Mouse (Mus musculus) liver, embryonic 13.5 days (tissue): ENCODE measurements around the gene Disp1. TPM values are rescaled to one million over a fixed set of nuclear protein-coding genes. Genes with fewer than 3 reads are reported as not detected.

Source experiments
- ATAC-seq: fragments of 200-750 bp; cut with Nextera tagmentation; 2 replicates; pipeline ENCODE4 v1.8.0; 2017; ENCODE audit warnings: low read depth, mild to moderate bottlenecking, moderate number of reproducible peaks, moderate library complexity
- DNase-seq: peaks from one replicate; pipeline ENCODE4 v3.0.0; 2022
- H3K27ac ChIP-seq: fragments of 300-500 bp; sonication (generic); 2 replicates; pipeline ENCODE4 v1.5.1; 2015; ENCODE audit warnings: moderate library complexity, mild to moderate bottlenecking, inconsistent platforms
- H3K27me3 ChIP-seq: fragments of 300-500 bp; sonication (generic); 2 replicates; pipeline ENCODE4 v1.6.1; 2015; ENCODE audit warnings: mild to moderate bottlenecking, inconsistent platforms
- H3K36me3 ChIP-seq: fragments of 300-500 bp; sonication (generic); 2 replicates; pipeline ENCODE4 v1.6.1; 2015; ENCODE audit warnings: mild to moderate bottlenecking, inconsistent platforms
- H3K4me1 ChIP-seq: fragments of 300-500 bp; sonication (generic); replicated peaks from 2 replicates; pipeline ENCODE4 v1.6.1; 2015; ENCODE audit warnings: inconsistent platforms
- H3K4me2 ChIP-seq: fragments of 300-500 bp; sonication (generic); 2 replicates; pipeline ENCODE4 v1.6.1; 2015; ENCODE audit warnings: inconsistent platforms, mild to moderate bottlenecking, moderate library complexity
- H3K4me3 ChIP-seq: fragments of 300-500 bp; sonication (generic); replicated peaks from 2 replicates; pipeline ENCODE4 v1.5.1; 2015; ENCODE audit warnings: mild to moderate bottlenecking, inconsistent platforms
- H3K9ac ChIP-seq: fragments of 300-500 bp; sonication (generic); 2 replicates; pipeline ENCODE4 v1.6.1; 2015; ENCODE audit warnings: mild to moderate bottlenecking, inconsistent platforms
- H3K9me3 ChIP-seq: fragments of 300-500 bp; sonication (generic); replicated peaks from 2 replicates; pipeline ENCODE4 v1.6.1; 2016; ENCODE audit warnings: inconsistent platforms
- whole genome bisulfite sequencing: fragments of 180-500 bp; shearing (Covaris S2); methylation state at CpG from one replicate; pipeline ENCODE4 v1.1.7; 2015; ENCODE audit not compliant: insufficient replicate concordance; 5-methylcytosine and 5-hydroxymethylcytosine counted together
- polyA plus RNA-seq: library from polyadenylated mRNA; unstranded; fragments of >200 nt; fragmentation: Nextera tagmentation; extraction: Ambion mirVana; gene quantifications from 2 replicates; pipeline ENCODE4 v1.2.1, GENCODE M21; 2015

Gene Disp1
- polyA plus RNA-seq, 1 experiment from 2014 or later: 2.4 TPM

DNA sequence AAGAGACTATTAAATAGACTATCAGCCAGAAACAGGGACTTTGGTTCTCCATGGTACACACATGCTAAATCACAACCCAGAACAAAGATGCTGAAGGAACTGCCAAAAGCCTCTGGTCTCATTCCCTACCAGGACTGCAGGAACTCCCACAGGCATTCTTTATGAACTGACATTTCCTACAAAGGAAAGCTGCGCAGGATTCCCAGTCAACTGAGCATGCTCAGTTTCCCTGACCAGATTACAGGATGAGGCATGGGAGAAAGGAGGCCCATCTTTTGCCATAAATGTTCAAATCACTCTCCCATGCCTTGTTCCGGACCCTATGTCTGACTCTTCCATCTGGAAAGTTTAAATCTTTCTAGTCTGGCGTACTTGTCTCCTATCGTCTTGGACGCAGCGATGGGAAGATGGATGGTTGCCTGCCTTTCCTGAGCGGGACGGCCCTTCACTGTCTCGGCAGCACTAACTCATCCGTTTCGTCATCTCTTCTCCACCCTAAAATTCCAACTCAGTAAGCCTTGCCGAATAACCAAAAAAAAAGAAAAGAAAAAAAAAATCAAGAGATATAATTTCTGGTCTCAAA lies 100.9 kb downstream of the Disp1 start:
- DNase-seq (no peak), ATAC-seq (no peak)
- Histone ChIP-seq H3K4me1 (0 out of 2 replicates have a peak, but pooled peaks cover 4% of the 10 kb centered on the region), H3K4me3 (no peak overlapping the region), H3K4me2 (no peak overlapping the region), H3K27me3 (no peaks in the 10 kb centered on the region), H3K27ac (no peak overlapping the region), H3K36me3 (no peaks in the 10 kb centered on the region), H3K9ac (no peak overlapping the region), H3K9me3 (no peaks in the 10 kb centered on the region)
- 83% methylated on average over 12 of the region's 12 CpGs for whole genome bisulfite sequencing

DNA sequence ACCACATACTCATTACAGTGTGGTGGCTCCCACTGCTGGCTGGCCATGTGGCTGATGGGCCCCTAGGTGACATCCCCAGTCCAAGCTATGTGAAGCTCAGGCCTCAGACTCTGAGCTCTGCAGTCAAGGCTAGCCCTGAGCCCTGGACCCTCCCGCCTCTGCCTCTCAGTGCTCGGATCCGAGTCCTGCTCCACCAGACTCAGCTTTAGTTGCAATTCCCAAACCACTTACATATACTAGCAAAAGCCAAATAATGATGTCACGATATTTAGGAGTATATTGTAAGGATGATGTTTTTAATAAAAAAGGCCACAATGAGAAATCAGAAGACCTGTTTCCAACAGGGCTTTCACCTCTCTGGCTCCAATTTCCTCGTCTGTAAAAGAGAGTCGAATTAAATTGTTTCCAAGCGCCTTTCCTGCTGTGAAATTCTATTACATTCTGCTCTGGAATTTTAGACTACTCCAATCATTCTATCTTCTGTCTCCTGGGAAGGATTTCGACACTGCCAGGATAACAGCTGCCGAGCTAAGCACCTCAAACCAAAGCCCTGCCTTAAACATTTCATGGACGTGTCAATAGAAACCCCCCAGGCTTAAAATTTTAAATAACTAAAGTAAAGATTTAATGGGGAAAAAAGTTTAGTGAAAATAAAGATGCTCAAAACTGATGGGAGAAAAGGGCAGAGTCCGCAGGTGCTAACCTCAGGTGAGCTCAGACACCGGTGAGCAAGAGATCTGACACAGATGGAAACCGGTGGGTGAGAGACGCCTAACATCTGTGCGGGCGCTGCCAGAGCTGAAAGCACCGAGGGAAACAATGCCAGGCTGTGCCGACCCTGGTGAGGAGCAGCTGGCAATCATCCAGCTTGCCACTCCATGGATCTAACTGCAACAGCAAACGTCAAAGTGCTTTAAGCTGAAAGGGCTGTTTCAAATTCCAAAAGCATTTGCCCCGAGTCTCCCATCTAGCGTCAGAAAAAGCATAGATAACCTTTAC lies 103.2 kb downstream of the Disp1 start:
- 75% methylated on average over 21 of the region's 21 CpGs for WGBS
- Histone ChIP-seq H3K9ac (no peak overlapping the region), H3K9me3 (no peaks in the 10 kb centered on the region), H3K36me3 (no peaks in the 10 kb centered on the region), H3K27me3 (no peaks in the 10 kb centered on the region), H3K4me2 (no peak overlapping the region), H3K4me1 (peaks cover 4% of the 10 kb centered on the region; the same call in 1 of the 2 replicates), H3K4me3 (no peak overlapping the region), H3K27ac (no peak overlapping the region)
- ATAC-seq (no peak), DNase-seq (no peak)

DNA sequence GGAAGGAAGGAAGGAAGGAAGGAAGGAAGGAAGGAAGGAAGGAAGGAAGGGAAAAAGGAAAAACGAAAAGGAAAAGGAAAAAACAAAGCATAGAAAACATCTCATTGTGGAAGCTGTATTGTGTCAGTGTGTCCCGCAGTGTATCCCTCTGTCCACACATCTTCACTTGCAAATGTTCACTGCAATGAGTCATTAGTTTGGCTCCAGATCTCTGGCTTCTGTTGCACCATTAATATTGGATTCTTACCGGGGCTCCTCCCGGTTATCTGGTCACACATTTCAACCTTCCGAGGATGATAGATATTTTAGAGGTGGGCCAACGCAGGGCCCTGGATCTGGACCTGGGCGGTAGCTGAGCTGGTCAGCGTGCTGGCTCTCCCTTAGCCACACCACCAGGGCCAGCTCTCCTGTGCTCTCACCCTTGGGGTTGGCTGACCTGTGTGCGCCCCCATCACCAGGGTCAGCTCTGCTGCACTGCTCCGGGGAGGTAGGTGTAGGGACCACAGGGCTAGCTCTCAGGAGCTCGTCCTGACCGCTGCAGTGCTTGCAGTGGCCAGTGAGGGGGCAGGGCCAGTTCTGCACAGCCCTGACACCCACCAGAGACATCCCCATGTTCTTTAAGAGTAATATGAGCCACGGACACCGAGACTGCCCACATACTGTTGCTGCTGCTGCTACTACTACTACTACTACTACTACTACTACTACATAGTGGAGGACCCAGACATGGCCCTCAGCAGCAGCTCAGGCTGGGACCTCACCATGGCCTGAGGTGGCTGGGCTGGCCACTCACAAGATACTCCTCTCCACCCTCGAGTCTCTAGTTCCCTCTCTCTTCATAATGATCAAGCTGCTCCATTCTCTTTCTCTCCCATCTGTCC lies 104.1 kb downstream of the Disp1 start:
- no peak for ATAC-seq
- no peak overlapping the region for H3K27ac ChIP-seq
- no peak overlapping the region for H3K4me3 ChIP-seq
- no peaks in the 10 kb centered on the region for H3K9me3 ChIP-seq
- H3K4me1 ChIP-seq: peaks cover 4% of the 10 kb centered on the region; the same call in 1 of the 2 replicates
- H3K4me2 ChIP-seq: no peak overlapping the region
- WGBS: 67% methylated on average over 15 of the region's 15 CpGs
- no peaks in the 10 kb centered on the region for H3K36me3 ChIP-seq
- H3K27me3 ChIP-seq: no peaks in the 10 kb centered on the region
- DNase-seq: no peak
- H3K9ac ChIP-seq: no peak overlapping the region

DNA sequence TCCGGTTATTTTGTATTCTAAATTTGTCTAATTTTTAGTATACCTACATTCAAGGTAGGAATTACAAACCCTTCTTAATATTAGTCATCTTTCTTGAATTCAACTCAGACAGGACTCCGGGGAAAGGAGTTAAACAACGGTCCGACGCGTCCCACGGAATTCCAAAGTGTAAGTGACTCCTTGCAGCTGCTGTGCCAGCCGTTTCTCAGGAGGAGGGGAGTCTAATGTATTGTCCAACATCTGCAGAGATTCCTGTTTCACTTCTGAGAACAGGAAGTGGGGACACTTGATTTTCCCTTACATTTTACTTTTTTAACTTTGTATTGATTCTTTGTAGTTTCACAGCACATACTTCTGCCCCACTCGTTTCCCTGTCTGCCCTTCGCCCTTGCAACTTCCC lies 104.9 kb downstream of the Disp1 start:
- Histone ChIP-seq H3K36me3 (no peaks in the 10 kb centered on the region), H3K9ac (no peak overlapping the region), H3K4me2 (no peak overlapping the region), H3K4me3 (no peak overlapping the region), H3K9me3 (no peaks in the 10 kb centered on the region), H3K27ac (no peak overlapping the region), H3K27me3 (no peaks in the 10 kb centered on the region), H3K4me1 (peaks cover 4% of the 10 kb centered on the region; the same call in 1 of the 2 replicates)
- ATAC-seq (no peak), DNase-seq (no peak)
- WGBS: 73% methylated on average over 10 of the region's 10 CpGs

DNA sequence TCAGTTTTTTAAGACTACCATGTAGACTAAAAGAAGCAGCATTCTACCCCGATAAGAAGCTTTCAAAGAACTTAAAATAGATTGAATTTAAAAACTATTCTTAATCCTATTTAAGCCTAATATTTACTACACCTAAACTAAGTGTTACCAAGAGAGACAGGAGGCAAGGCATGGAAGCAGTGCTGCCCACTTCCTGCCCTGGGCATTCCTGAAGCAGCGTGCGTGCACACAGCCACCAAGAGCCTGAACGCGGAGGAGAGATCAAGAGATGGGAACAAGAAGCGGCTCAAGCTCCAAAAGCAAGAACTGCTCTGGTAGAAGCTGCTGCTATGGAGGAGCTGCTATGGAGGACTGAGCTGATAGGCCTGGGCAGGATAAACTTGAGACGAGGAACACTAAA lies 106.2 kb downstream of the Disp1 start:
- Histone ChIP-seq H3K9ac (no peak overlapping the region), H3K4me2 (no peak overlapping the region), H3K9me3 (no peaks in the 10 kb centered on the region), H3K27ac (no peak overlapping the region), H3K27me3 (no peaks in the 10 kb centered on the region), H3K4me3 (no peak overlapping the region), H3K4me1 (peaks cover 4% of the 10 kb centered on the region; the same call in 1 of the 2 replicates), H3K36me3 (no peaks in the 10 kb centered on the region)
- DNase-seq (no peak), ATAC-seq (no peak)
- 72% methylated on average over 7 of the region's 7 CpGs for WGBS

DNA sequence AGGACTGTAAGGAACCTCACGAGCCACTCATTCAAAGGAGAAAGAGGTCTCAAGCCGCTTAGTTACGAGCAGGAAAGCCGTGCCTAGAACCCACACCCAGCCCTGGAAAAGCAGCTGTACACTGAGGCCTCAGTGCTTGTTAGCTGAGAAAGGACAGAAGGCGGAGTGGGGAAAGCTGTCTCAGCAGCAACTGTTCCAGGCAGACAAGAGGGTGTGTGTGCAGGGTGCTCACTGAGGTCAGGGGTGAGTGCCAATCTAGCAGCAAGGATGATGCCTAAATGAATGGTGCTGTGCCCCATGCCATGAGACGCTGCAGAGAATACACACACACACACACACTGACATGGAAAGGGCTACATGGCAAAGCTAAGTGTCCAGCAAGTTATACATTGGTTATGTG lies 106.8 kb downstream of the Disp1 start:
- 68% methylated on average over 6 of the region's 6 CpGs for WGBS
- H3K4me3 ChIP-seq: no peak overlapping the region
- no peaks in the 10 kb centered on the region for H3K9me3 ChIP-seq
- no peaks in the 10 kb centered on the region for H3K36me3 ChIP-seq
- DNase-seq: no peak
- H3K27ac ChIP-seq: no peak overlapping the region
- ATAC-seq: no peak
- H3K4me1 ChIP-seq: peaks cover 4% of the 10 kb centered on the region; the same call in 1 of the 2 replicates
- no peaks in the 10 kb centered on the region for H3K27me3 ChIP-seq
- H3K4me2 ChIP-seq: no peak overlapping the region
- H3K9ac ChIP-seq: no peak overlapping the region

DNA sequence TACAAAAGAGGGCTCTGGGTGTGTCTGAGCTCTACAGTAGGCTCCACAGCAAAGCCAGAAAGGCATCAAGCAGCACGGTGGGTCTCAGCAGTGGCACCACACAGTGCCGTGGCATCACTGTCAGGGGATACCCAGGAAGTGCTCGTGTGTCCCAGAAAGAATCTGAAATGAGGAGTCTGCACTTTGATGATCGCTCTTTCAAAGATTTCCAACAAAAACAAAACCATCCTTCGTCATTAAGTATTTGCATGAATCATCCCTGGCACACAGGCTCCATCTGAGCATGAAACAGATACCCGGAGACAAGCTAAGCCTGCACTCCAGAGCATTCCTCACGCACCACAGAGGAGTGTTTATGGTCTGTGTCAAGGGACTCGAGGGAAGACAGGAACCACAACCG lies 107.8 kb downstream of the Disp1 start:
- H3K27ac ChIP-seq: no peak overlapping the region
- H3K4me2 ChIP-seq: no peak overlapping the region
- H3K9ac ChIP-seq: no peak overlapping the region
- ATAC-seq (no peak), DNase-seq (no peak)
- no peaks in the 10 kb centered on the region for H3K36me3 ChIP-seq
- WGBS: 64% methylated on average over 9 of the region's 9 CpGs
- H3K9me3 ChIP-seq: no peaks in the 10 kb centered on the region
- H3K4me1 ChIP-seq: peaks cover 4% of the 10 kb centered on the region; the same call in 1 of the 2 replicates
- H3K27me3 ChIP-seq: no peaks in the 10 kb centered on the region
- no peak overlapping the region for H3K4me3 ChIP-seq

DNA sequence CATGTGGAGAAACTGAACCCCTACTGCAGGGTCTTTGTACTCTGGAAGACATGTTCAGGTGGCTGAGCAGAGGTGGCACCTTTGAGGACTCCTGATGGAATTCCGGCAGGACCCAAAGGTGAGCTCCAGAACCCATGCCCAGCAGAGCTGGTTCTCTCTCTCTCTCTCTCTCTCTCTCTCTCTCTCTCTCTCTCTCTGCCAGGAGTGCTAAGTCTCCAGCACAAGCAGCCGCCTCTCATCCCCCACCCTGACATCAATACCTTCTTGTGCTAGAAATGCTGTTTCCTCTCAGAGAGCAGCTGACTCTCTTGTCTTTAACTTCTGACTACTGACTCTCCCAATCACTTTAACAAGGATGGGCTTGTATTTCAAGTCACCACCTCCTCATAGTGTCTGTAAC lies 113.8 kb downstream of the Disp1 start:
- Histone ChIP-seq H3K4me1 (no peaks in the 10 kb centered on the region; the same call in 1 of the 2 replicates), H3K4me3 (no peak overlapping the region), H3K36me3 (no peaks in the 10 kb centered on the region), H3K4me2 (no peak overlapping the region), H3K9me3 (no peaks in the 10 kb centered on the region), H3K9ac (no peak overlapping the region), H3K27me3 (no peaks in the 10 kb centered on the region), H3K27ac (no peak overlapping the region)
- DNase-seq (no peak), ATAC-seq (no peak)
- WGBS: 66% methylated on average over 2 of the region's 2 CpGs

DNA sequence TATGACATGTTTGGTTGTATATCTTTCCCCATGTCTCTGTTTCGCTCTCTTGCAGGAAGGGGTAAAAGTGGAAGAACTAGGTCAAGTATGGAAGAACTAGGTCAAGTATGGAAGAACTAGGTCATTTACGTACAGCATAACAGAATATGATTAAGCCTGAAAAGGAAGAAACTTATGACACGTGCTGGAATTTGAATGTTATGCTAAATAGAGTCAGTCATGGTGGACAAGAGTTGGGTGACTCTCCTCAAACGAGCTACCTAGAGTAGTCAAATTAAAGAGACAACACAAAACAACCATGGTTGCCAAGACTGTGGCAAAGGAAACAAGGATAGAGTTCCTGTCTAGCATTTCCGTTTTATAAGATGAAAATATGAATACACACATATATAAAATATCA lies 116.6 kb downstream of the Disp1 start:
- no peak for DNase-seq
- Histone ChIP-seq H3K4me2 (no peak overlapping the region), H3K36me3 (no peaks in the 10 kb centered on the region), H3K9me3 (no peaks in the 10 kb centered on the region), H3K4me1 (no peaks in the 10 kb centered on the region; the same call in 1 of the 2 replicates), H3K27me3 (no peaks in the 10 kb centered on the region), H3K4me3 (no peak overlapping the region), H3K9ac (no peak overlapping the region), H3K27ac (no peak overlapping the region)
- 69% methylated on average over 5 of the region's 5 CpGs for WGBS
- no peak for ATAC-seq

DNA sequence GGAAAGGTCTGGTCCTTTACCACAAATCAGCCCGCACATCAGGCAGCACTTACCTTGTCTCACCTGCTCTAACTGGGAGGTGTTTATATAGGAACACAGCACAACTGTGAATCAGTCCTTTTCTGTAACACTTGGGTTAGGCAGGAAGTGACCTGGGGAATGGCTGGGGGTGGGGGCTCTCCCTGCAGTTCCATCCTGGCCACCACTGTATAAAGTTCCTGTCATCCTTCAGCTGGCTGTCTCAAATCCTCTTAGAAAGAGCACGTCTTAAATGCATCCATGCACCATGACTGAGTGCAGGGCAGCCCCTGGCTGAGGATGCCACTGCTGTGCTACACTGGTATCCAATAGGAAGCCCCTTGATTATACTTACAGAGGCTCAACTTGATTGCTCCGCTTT lies 118.5 kb downstream of the Disp1 start:
- no peaks in the 10 kb centered on the region for H3K27me3 ChIP-seq
- no peak overlapping the region for H3K4me2 ChIP-seq
- ATAC-seq (no peak), DNase-seq (no peak)
- no peak overlapping the region for H3K9ac ChIP-seq
- 65% methylated on average over 3 of the region's 3 CpGs for WGBS
- H3K4me1 ChIP-seq: no peaks in the 10 kb centered on the region; the same call in 1 of the 2 replicates
- no peaks in the 10 kb centered on the region for H3K9me3 ChIP-seq
- H3K27ac ChIP-seq: no peak overlapping the region
- H3K36me3 ChIP-seq: no peaks in the 10 kb centered on the region
- H3K4me3 ChIP-seq: no peak overlapping the region

DNA sequence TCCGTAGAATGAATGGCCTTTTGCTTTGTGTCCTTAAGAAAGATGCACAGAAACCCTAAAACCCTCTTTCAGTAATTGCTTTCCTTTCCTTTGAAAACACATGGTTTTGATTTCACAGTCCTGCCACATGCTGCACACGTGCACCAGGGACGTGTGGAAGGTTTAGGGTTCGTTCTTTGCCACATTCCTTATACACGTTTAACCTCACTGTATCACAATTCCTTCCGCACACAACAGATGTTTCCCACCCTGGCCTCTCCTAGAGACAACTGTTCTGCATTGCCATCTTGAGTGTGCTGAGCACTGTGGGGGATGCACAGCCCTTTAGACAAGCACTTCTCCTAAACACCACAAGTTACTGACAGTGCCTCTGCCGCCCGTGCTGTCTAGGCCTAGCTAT lies 119.2 kb downstream of the Disp1 start:
- Histone ChIP-seq H3K4me1 (no peaks in the 10 kb centered on the region), H3K4me3 (no peak overlapping the region), H3K9ac (no peak overlapping the region), H3K4me2 (no peak overlapping the region), H3K27ac (no peak overlapping the region), H3K9me3 (no peaks in the 10 kb centered on the region), H3K27me3 (no peaks in the 10 kb centered on the region), H3K36me3 (no peaks in the 10 kb centered on the region)
- 69% methylated on average over 8 of the region's 8 CpGs for WGBS
- no peak for DNase-seq
- ATAC-seq: no peak
